Mouse (Mus musculus) left cerebral cortex, postnatal 36 days (tissue): Measurements from ENCODE around the gene Cir1. TPM values are rescaled to one million over a fixed set of nuclear protein-coding genes. Genes with fewer than 3 reads are reported as not detected.
A peak's percentile ranks its signal among the peaks of the same experiment; 100 is the strongest.

Experiments
- DNase-seq, 2 experiments: peaks; one replicate each; pipeline ENCODE4 v3.0.0; 2021 to 2022; ENCODE audit warnings: low spot score in 2 of 2, mixed read lengths in 1 of 2
- intact Hi-C: fragments of 180-260 bp; cut with DNase I; formaldehyde crosslinking; loops from one replicate; pipeline ENCODE4 v1.15.1; 2025
- total RNA-seq, 2 experiments: library from RNA; stranded (reverse); gene quantifications; 2 replicates each; pipeline ENCODE4 v1.2.3; 2021

The Cir1 gene
- total RNA-seq, 2 experiments from 2014 or later: 24.3 to 28.3 TPM

- intact Hi-C loops: no loop called here
- no peak for DNase-seq
Observed at GRCm38 (mm10) chr2:73304506-73304905, 8.0 kb downstream of the Cir1 start.

GRCm38 (mm10) chr2:73302722-73303121, 9.8 kb downstream of the Cir1 start:
- no peak for DNase-seq
- intact Hi-C loops: no loop called here

GRCm38 (mm10) chr2:73301979-73302378, 10.5 kb downstream of the Cir1 start:
- no peak for DNase-seq
- intact Hi-C loops: no loop called here

GRCm38 (mm10) chr2:73298841-73299240, 13.7 kb downstream of the Cir1 start:
- no peak for DNase-seq
- intact Hi-C loops: no loop called here

- no peak for DNase-seq
- intact Hi-C loops: no loop called here
Observed at GRCm38 (mm10) chr2:73298154-73298553, 14.3 kb downstream of the Cir1 start.

- intact Hi-C loops: no loop called here
- DNase-seq: no peak
Observed at GRCm38 (mm10) chr2:73295023-73295422, 17.5 kb downstream of the Cir1 start.

- DNase-seq: no peak
- intact Hi-C loops: no loop called here
Observed at GRCm38 (mm10) chr2:73291130-73291529, 21.4 kb downstream of the Cir1 start.

GRCm38 (mm10) chr2:73285630-73286029, 26.9 kb downstream of the Cir1 start:
- DNase-seq: no peak
- intact Hi-C loops: no loop called here

GRCm38 (mm10) chr2:73281707-73282106, 30.8 kb downstream of the Cir1 start:
- intact Hi-C loops: no loop called here
- no peak for DNase-seq

- intact Hi-C loops: no loop called here
- no peak for DNase-seq
Observed at GRCm38 (mm10) chr2:73281048-73281661, 31.3 kb downstream of the Cir1 start.

GRCm38 (mm10) chr2:73280356-73281047, 32.0 kb downstream of the Cir1 start:
- no peak for DNase-seq
- intact Hi-C loops: no loop called here

GRCm38 (mm10) chr2:73279271-73280038, 33.0 kb downstream of the Cir1 start:
- intact Hi-C loops: loop anchor here (2.0 to 10.0 kb wide), 8 partner anchors 67 to 1405 kb away; partner anchors contain the start of gene Cdca7
- no peak for DNase-seq

GRCm38 (mm10) chr2:73278869-73279268, 33.6 kb downstream of the Cir1 start:
- no peak for DNase-seq
- intact Hi-C loops: loop anchor here (2.0 to 10.0 kb wide), 8 partner anchors 67 to 1406 kb away; partner anchors contain the start of gene Cdca7

- peak; percentile 81 to 86 for DNase-seq
- intact Hi-C loops: loop anchor here (2.0 to 10.0 kb wide), 8 partner anchors 66 to 1407 kb away; partner anchors contain the start of gene Cdca7
Observed at GRCm38 (mm10) chr2:73278131-73278854, 34.2 kb downstream of the Cir1 start.

- intact Hi-C loops: loop anchor here (2.0 to 10.0 kb wide), 8 partner anchors 65 to 1407 kb away; partner anchors contain the start of gene Cdca7
- no peak for DNase-seq
Observed at GRCm38 (mm10) chr2:73277709-73278075, 34.8 kb downstream of the Cir1 start.

- DNase-seq: no peak
- intact Hi-C loops: loop anchor here (5.0 to 10.0 kb wide), 7 partner anchors 65 to 1408 kb away; partner anchors contain the start of gene Cdca7
Observed at GRCm38 (mm10) chr2:73277021-73277708, 35.3 kb downstream of the Cir1 start.

GRCm38 (mm10) chr2:73276141-73276571, 36.3 kb downstream of the Cir1 start:
- no peak for DNase-seq
- intact Hi-C loops: loop anchor here (5.0 to 10.0 kb wide), 7 partner anchors 64 to 1409 kb away; partner anchors contain the start of gene Cdca7

- intact Hi-C loops: loop anchor here (5.0 to 10.0 kb wide), 7 partner anchors 63 to 1409 kb away; partner anchors contain the start of gene Cdca7
- no peak for DNase-seq
Observed at GRCm38 (mm10) chr2:73275261-73276040, 37.0 kb downstream of the Cir1 start.
